Mouse (Mus musculus) embryonic fibroblast, embryonic 13.5 days (primary cell): ENCODE measurements at regions not wholly inside any gene's neighbourhood (a gene's known extent, or its start where the extent isn't known, plus 50 kb on each side); places are given as distances from the start of the nearest gene placed in this dataset.

ENCODE experiments used
- CTCF ChIP-seq: IDR thresholded peaks from 2 replicates; pipeline ENCODE4 v1.5.1; 2011; ENCODE audit warnings: mild to moderate bottlenecking, control low read depth, low read length, moderate library complexity, borderline replicate concordance; ENCODE audit not compliant: insufficient read depth
- POLR2A ChIP-seq: IDR thresholded peaks from 2 replicates; pipeline ENCODE4 v1.6.1; 2011; ENCODE audit warnings: low read depth, mild to moderate bottlenecking, control low read depth, low read length, moderate library complexity

- TF ChIP-seq CTCF (no peak), POLR2A (no peak)
These were observed 123.7 kb downstream of the Snx18 start for GRCm38 (mm10) chr13:113494688-113495087.
